Mouse (Mus musculus) intestine, postnatal 0 days (tissue): Measurements from ENCODE around the gene Rab8b. TPM values are rescaled to one million over a fixed set of nuclear protein-coding genes. Genes with fewer than 3 reads are reported as not detected.

Source experiments
- ATAC-seq: fragments of 200-750 bp; cut with Nextera tagmentation; 2 replicates; pipeline ENCODE4 v1.8.0; 2017; ENCODE audit warnings: mild to moderate bottlenecking, moderate TSS enrichment, moderate library complexity
- H3K27ac ChIP-seq: fragments of 300-500 bp; sonication (generic); 2 replicates; pipeline ENCODE4 v1.5.1; 2014; ENCODE audit warnings: mild to moderate bottlenecking, low read depth, low read length, moderate library complexity
- H3K27me3 ChIP-seq: fragments of 300-500 bp; sonication (generic); replicated peaks from 2 replicates; pipeline ENCODE4 v1.6.1; 2014; ENCODE audit warnings: low read length, mixed read lengths; ENCODE audit not compliant: control insufficient read depth, insufficient read depth
- H3K36me3 ChIP-seq: fragments of 300-500 bp; sonication (generic); 2 replicates; pipeline ENCODE4 v1.6.1; 2014; ENCODE audit warnings: mild to moderate bottlenecking, moderate library complexity; ENCODE audit not compliant: control insufficient read depth, insufficient read depth
- H3K4me1 ChIP-seq: fragments of 300-500 bp; sonication (generic); replicated peaks from 2 replicates; pipeline ENCODE4 v1.6.1; 2014; ENCODE audit warnings: antibody characterized with exemption, low read length, mixed read lengths; ENCODE audit not compliant: control insufficient read depth, insufficient read depth
- H3K4me2 ChIP-seq: fragments of 300-500 bp; sonication (generic); replicated peaks from 2 replicates; pipeline ENCODE4 v1.6.1; 2014; ENCODE audit warnings: low read depth, mild to moderate bottlenecking, moderate library complexity
- H3K4me3 ChIP-seq: fragments of 300-500 bp; sonication (generic); 2 replicates; pipeline ENCODE4 v1.5.1; 2014; ENCODE audit warnings: low read depth, low read length
- H3K9ac ChIP-seq: fragments of 300-500 bp; sonication (generic); 2 replicates; pipeline ENCODE4 v1.6.1; 2014; ENCODE audit warnings: mild to moderate bottlenecking, low read depth, low read length
- H3K9me3 ChIP-seq: fragments of 300-500 bp; sonication (generic); 2 replicates; pipeline ENCODE4 v1.6.1; 2016; ENCODE audit warnings: mixed run types; ENCODE audit not compliant: control insufficient read depth
- CTCF ChIP-seq: sonication (generic); IDR thresholded peaks from 2 replicates; pipeline ENCODE4 v1.5.1; 2016; ENCODE audit warnings: low read depth, mild to moderate bottlenecking, control low read depth, antibody characterized with exemption, moderate library complexity
- WGBS: fragments of 180-500 bp; shearing (Covaris S2); extraction: QIAGEN DNeasy Blood & Tissue Kit; methylation state at CpG from one replicate; pipeline ENCODE4 v1.1.7; 2014; 5-methylcytosine and 5-hydroxymethylcytosine counted together
- polyA plus RNA-seq: library from polyadenylated mRNA; unstranded; fragments of >200 nt; fragmentation: Nextera tagmentation; extraction: Ambion mirVana; gene quantifications from 2 replicates; pipeline ENCODE4 v1.2.1, GENCODE M21; 2015

Gene Rab8b
- polyA plus RNA-seq, 1 experiment from 2014 or later: 16.2 TPM

- no peak for ATAC-seq
- no peaks in the 10 kb centered on the region for H3K27me3 ChIP-seq
- H3K9ac ChIP-seq: no peak overlapping the region
- H3K4me2 ChIP-seq: no peak overlapping the region
- no peak for TF ChIP-seq CTCF
- H3K4me3 ChIP-seq: no peak overlapping the region
- no peaks in the 10 kb centered on the region for H3K4me1 ChIP-seq
- H3K9me3 ChIP-seq: no peaks in the 10 kb centered on the region
- no peak overlapping the region for H3K27ac ChIP-seq
- peaks cover 6% of the 10 kb centered on the region; the same call in 1 of the 2 replicates for H3K36me3 ChIP-seq
- 95% methylated on average over 2 of the region's 2 CpGs for WGBS
Observed at GRCm38 (mm10) chr9:66948536-66948935, 29.0 kb upstream of the Rab8b start.

- Histone ChIP-seq H3K9me3 (no peaks in the 10 kb centered on the region), H3K36me3 (peaks cover 6% of the 10 kb centered on the region; the same call in 1 of the 2 replicates), H3K4me3 (peak within 1 kb of the TSS; percentile 92), H3K27me3 (no peaks in the 10 kb centered on the region), H3K9ac (peak within 1 kb of the TSS; percentile 92), H3K4me1 (0 out of 2 replicates have a peak, but pooled peaks cover 8% of the 10 kb centered on the region), H3K4me2 (peak within 1 kb of the TSS; percentile 79), H3K27ac (peak within 1 kb of the TSS; percentile 94)
- under 1% methylated on average over 77 of the region's 77 CpGs for WGBS
- no peak for TF ChIP-seq CTCF
- peak; percentile 97 for ATAC-seq
Observed at GRCm38 (mm10) chr9:66945647-66946641, 26.5 kb upstream of the Rab8b start, which contains the start of gene Rps27l. Gene Rps27l, plus strand, starts transcription at chr9:66946086.

- Histone ChIP-seq H3K36me3 (peaks cover 6% of the 10 kb centered on the region; the same call in 1 of the 2 replicates), H3K4me1 (0 out of 2 replicates have a peak, but pooled peaks cover 8% of the 10 kb centered on the region), H3K9me3 (no peaks in the 10 kb centered on the region), H3K9ac (peak overlapping the region; percentile 92), H3K4me2 (peak overlapping the region; percentile 79), H3K27me3 (no peaks in the 10 kb centered on the region), H3K4me3 (peak overlapping the region; percentile 92), H3K27ac (peak overlapping the region; percentile 94)
- no peak for TF ChIP-seq CTCF
- no peak for ATAC-seq
- 18% methylated on average over 4 of the region's 4 CpGs for WGBS
Observed at GRCm38 (mm10) chr9:66945161-66945560, 25.7 kb upstream of the Rab8b start.

GRCm38 (mm10) chr9:66938836-66939235, 19.3 kb upstream of the Rab8b start:
- Histone ChIP-seq H3K9me3 (no peaks in the 10 kb centered on the region), H3K4me1 (0 out of 2 replicates have a peak, but pooled peaks cover 8% of the 10 kb centered on the region), H3K27me3 (no peaks in the 10 kb centered on the region), H3K4me2 (no peak overlapping the region), H3K4me3 (no peak overlapping the region), H3K27ac (no peak overlapping the region), H3K36me3 (no peaks in the 10 kb centered on the region), H3K9ac (no peak overlapping the region)
- no peak for ATAC-seq
- 6% methylated on average over 4 of the region's 4 CpGs for WGBS
- TF ChIP-seq CTCF: peak; percentile 91

GRCm38 (mm10) chr9:66937507-66937906, 18.0 kb upstream of the Rab8b start:
- 0 out of 2 replicates have a peak, but pooled peaks cover 4% of the 10 kb centered on the region for H3K4me1 ChIP-seq
- H3K9me3 ChIP-seq: no peaks in the 10 kb centered on the region
- no peak overlapping the region for H3K4me3 ChIP-seq
- no peaks in the 10 kb centered on the region for H3K36me3 ChIP-seq
- 63% methylated on average over 8 of the region's 8 CpGs for WGBS
- no peak overlapping the region for H3K9ac ChIP-seq
- H3K4me2 ChIP-seq: no peak overlapping the region
- no peak for ATAC-seq
- no peak overlapping the region for H3K27ac ChIP-seq
- no peak for TF ChIP-seq CTCF
- no peaks in the 10 kb centered on the region for H3K27me3 ChIP-seq

- no peak overlapping the region for H3K4me3 ChIP-seq
- H3K9ac ChIP-seq: no peak overlapping the region
- H3K36me3 ChIP-seq: no peaks in the 10 kb centered on the region
- H3K4me1 ChIP-seq: no peaks in the 10 kb centered on the region
- no peak overlapping the region for H3K27ac ChIP-seq
- H3K27me3 ChIP-seq: no peaks in the 10 kb centered on the region
- TF ChIP-seq CTCF: no peak
- H3K9me3 ChIP-seq: no peaks in the 10 kb centered on the region
- H3K4me2 ChIP-seq: no peak overlapping the region
- WGBS: 79% methylated on average over 19 of the region's 19 CpGs
- ATAC-seq: no peak
Observed at GRCm38 (mm10) chr9:66933869-66934808, 14.7 kb upstream of the Rab8b start.
